Mouse (Mus musculus) monocyte, adult 2 months (primary cell): Measurements from ENCODE around the gene Aplnr.
A peak's percentile ranks its signal among the peaks of the same experiment; 100 is the strongest.

Experiments
- DNase-seq, 2 experiments: peaks; one replicate each; pipeline ENCODE4 v3.0.0; 2022; ENCODE audit warnings: low spot score in 2 of 2, low read depth in 1 of 2

Gene Aplnr

GRCm38 (mm10) chr2:85136831-85137520, 951 bp downstream of the Aplnr start:
- no peak for DNase-seq

- peak in 1 of 2 experiments; percentile 5 for DNase-seq
These were observed 1.6 kb downstream of the Aplnr start for GRCm38 (mm10) chr2:85137601-85138140.

- DNase-seq: no peak
These were observed 2.1 kb downstream of the Aplnr start for GRCm38 (mm10) chr2:85138143-85138542.

GRCm38 (mm10) chr2:85139393-85139792, 3.4 kb downstream of the Aplnr start:
- no peak for DNase-seq

GRCm38 (mm10) chr2:85139846-85140245, 3.8 kb downstream of the Aplnr start:
- no peak for DNase-seq

GRCm38 (mm10) chr2:85140833-85141232, 4.8 kb downstream of the Aplnr start:
- DNase-seq: no peak

- DNase-seq: no peak
These were observed 8.9 kb downstream of the Aplnr start for GRCm38 (mm10) chr2:85144908-85145307.

GRCm38 (mm10) chr2:85145346-85145745, 9.3 kb downstream of the Aplnr start:
- DNase-seq: no peak

- DNase-seq: no peak
These were observed 11.5 kb downstream of the Aplnr start for GRCm38 (mm10) chr2:85147481-85147880.

GRCm38 (mm10) chr2:85150373-85150772, 14.3 kb downstream of the Aplnr start:
- DNase-seq: no peak

- no peak for DNase-seq
These were observed 15.2 kb downstream of the Aplnr start for GRCm38 (mm10) chr2:85151233-85151632.

GRCm38 (mm10) chr2:85155334-85155733, 19.3 kb downstream of the Aplnr start:
- no peak for DNase-seq

- DNase-seq: no peak
These were observed 20.1 kb downstream of the Aplnr start for GRCm38 (mm10) chr2:85156136-85156535.

GRCm38 (mm10) chr2:85157382-85157781, 21.4 kb downstream of the Aplnr start:
- no peak for DNase-seq

- no peak for DNase-seq
These were observed 25.0 kb downstream of the Aplnr start for GRCm38 (mm10) chr2:85160901-85161637.

GRCm38 (mm10) chr2:85161638-85162093, 25.6 kb downstream of the Aplnr start:
- DNase-seq: no peak

- DNase-seq: no peak
These were observed 27.5 kb downstream of the Aplnr start for GRCm38 (mm10) chr2:85163311-85164047.

- no peak for DNase-seq
These were observed 31.6 kb downstream of the Aplnr start for GRCm38 (mm10) chr2:85167624-85168023.

GRCm38 (mm10) chr2:85168327-85168726, 32.3 kb downstream of the Aplnr start:
- DNase-seq: no peak

GRCm38 (mm10) chr2:85172071-85172762, 36.2 kb downstream of the Aplnr start:
- DNase-seq: no peak

GRCm38 (mm10) chr2:85172763-85173103, 36.7 kb downstream of the Aplnr start:
- DNase-seq: no peak
